Comparison of ENCODE assay signal across 9 mouse cellular contexts in genomic region chr1:74951556-74952210, GRCm38 (mm10). TPM values are rescaled to one million over a fixed set of nuclear protein-coding genes. Genes with fewer than 3 reads are reported as not detected.
DNase-seq lines count a peak whose midpoint lies in the region; ATAC-seq and TF ChIP-seq lines count a peak whose summit lies in the region.
"Had no signal": no experiment of that assay in that cellular context is flagged by ENCODE, and none has a peak within 500 bp of the region (broad histone marks: within the 10 kb centered on the region; RNA-seq: fewer than 3 reads in every experiment).

Gene Ihh, minus strand, starts transcription at chr1:74951672.

- WGBS in heart, postnatal 0 days = 2% methylated on average over 53 of the region's 55 CpGs
- 1% methylated on average over 54 of the region's 55 CpGs for WGBS in neural tube, embryonic 13.5 days

- H3K9ac ChIP-seq in heart, postnatal 0 days (replicated peaks; ENCODE audit: low read depth, low read length) = no peak within 1 kb of the TSS
- H3K9ac ChIP-seq in neural tube, embryonic 13.5 days = peak within 1 kb of the TSS; percentile 46; the same call in 1 of the 2 replicates

- no peak for ATAC-seq in heart, postnatal 0 days (ENCODE audit: insufficient read depth, low read depth)
- no peak for ATAC-seq in neural tube, embryonic 13.5 days (ENCODE audit: low read depth)
- no peak for ATAC-seq in inflammation-experienced regulatory T-cells, adult 6 months

- TF ChIP-seq CTCF in layer of hippocampus, adult 2 months (conservative IDR thresholded peaks at IDR 0.05) = no peak
- TF ChIP-seq CTCF in heart, postnatal 0 days (IDR thresholded peaks at IDR 0.05; ENCODE audit: low read depth) = no peak

- peak within 1 kb of the TSS; percentile 60 for H3K4me2 ChIP-seq in heart, postnatal 0 days (ENCODE audit: low read depth, low read length)
- peak within 1 kb of the TSS; percentile 57 for H3K4me2 ChIP-seq in neural tube, embryonic 13.5 days

- peaks cover 91% of the 10 kb centered on the region for H3K27me3 ChIP-seq in heart, postnatal 0 days (ENCODE audit: control insufficient read depth, insufficient read depth, low read length)
- peaks cover 95% of the 10 kb centered on the region for H3K27me3 ChIP-seq in neural tube, embryonic 13.5 days

- peak within 1 kb of the TSS; percentile 26 for H3K4me3 ChIP-seq in layer of hippocampus, adult 2 months
- H3K4me3 ChIP-seq in heart, postnatal 0 days (ENCODE audit: low read depth, low read length) = peak within 1 kb of the TSS; percentile 42
- peak within 1 kb of the TSS; percentile 31 for H3K4me3 ChIP-seq in neural tube, embryonic 13.5 days

- H3K27ac ChIP-seq in layer of hippocampus, adult 2 months = no peak within 1 kb of the TSS
- H3K27ac ChIP-seq in heart, postnatal 0 days (ENCODE audit: low read depth) = no peak within 1 kb of the TSS
- no peak within 1 kb of the TSS for H3K27ac ChIP-seq in neural tube, embryonic 13.5 days (replicated peaks)
- H3K27ac ChIP-seq: macrophage had no signal

- no peaks in the 10 kb centered on the region for H3K36me3 ChIP-seq in heart, postnatal 0 days (replicated peaks; ENCODE audit: control insufficient read depth, insufficient read depth, low read length)
- H3K36me3 ChIP-seq in neural tube, embryonic 13.5 days = no peaks in the 10 kb centered on the region

- TF ChIP-seq EP300 in heart, postnatal 0 days (IDR thresholded peaks at IDR 0.05; ENCODE audit: low read depth) = no peak

- no peak for DNase-seq in layer of hippocampus, adult 2 months (ENCODE audit: low spot score in 2 of 2)
- no peak for DNase-seq in layer of hippocampus, postnatal 14 days (ENCODE audit: low spot score in 2 of 2)
- no peak for DNase-seq in heart, postnatal 0 days (ENCODE audit: low spot score)
- peak; percentile 38 to 63 for DNase-seq in kidney, postnatal 4 days
- no peak for DNase-seq in left cerebral cortex, postnatal 25 days (ENCODE audit: low spot score in 2 of 2)
- no peak for DNase-seq in right cerebral cortex, postnatal 14 days

- intact Hi-C loops in left cerebral cortex, postnatal 25 days (cut with DNase I) = no loop called here

- no peaks in the 10 kb centered on the region for H3K9me3 ChIP-seq in heart, postnatal 0 days (replicated peaks; ENCODE audit: control insufficient read depth, low read length)
- H3K9me3 ChIP-seq in neural tube, embryonic 13.5 days = no peaks in the 10 kb centered on the region

- 0 out of 2 replicates have a peak, but pooled peaks cover 5% of the 10 kb centered on the region for H3K4me1 ChIP-seq in heart, postnatal 0 days (ENCODE audit: control insufficient read depth, insufficient read depth)
- H3K4me1 ChIP-seq in neural tube, embryonic 13.5 days (replicated peaks) = peaks cover 42% of the 10 kb centered on the region

RNA-seq across cellular contexts. Expression of gene Ihh, which starts in this region (rescaled TPM):
- total RNA-seq in layer of hippocampus, adult 2 months (2021) = under 1 TPM; 0.23 to 0.27 TPM
- total RNA-seq in layer of hippocampus, postnatal 14 days (2021) = under 1 TPM; 0.35 to 0.60 TPM
- 0.35 TPM in 1 of 2 replicates, not detected in the other for total RNA-seq in heart, postnatal 0 days (2014; rRNA removed; ENCODE audit: low replicate concordance)
- polyA plus RNA-seq in heart, postnatal 0 days (2015; fragmentation: Nextera tagmentation; extraction: Ambion mirVana) = 0.05 TPM in 2 replicates
- polyA plus RNA-seq in neural tube, embryonic 13.5 days (2015; fragmentation: Nextera tagmentation; extraction: Ambion mirVana) = 0.26 and 0.29 TPM in 2 replicates
- not detected for polyA plus RNA-seq in inflammation-experienced regulatory T-cells, adult 6 months (2017; shearing (Covaris generic))
- total RNA-seq in left cerebral cortex, postnatal 25 days (2021) = under 1 TPM; 0.21 to 0.41 TPM

Comparison
In these comparisons a context has a peak if more than half of its experiments do, and no peak if none do; other contexts are left out.
1. DNase-seq: peak in kidney, postnatal 4 days (2 of 2); none in layer of hippocampus, adult 2 months (0 of 2), layer of hippocampus, postnatal 14 days (0 of 2), heart, postnatal 0 days (single experiment), left cerebral cortex, postnatal 25 days (0 of 2) and right cerebral cortex, postnatal 14 days (single experiment).
2. Peak in every context shown above with its lines, with median percentiles within 50 percentile points of each other: H3K4me3 ChIP-seq.